Mouse (Mus musculus) liver, embryonic 12.5 days (tissue): ENCODE results near the gene Gm14139. TPM values are rescaled to one million over a fixed set of nuclear protein-coding genes. Genes with fewer than 3 reads are reported as not detected.
"Not testable (repeated sequence)": the region's sequence is repeated elsewhere in the genome, so short reads cannot be mapped to it uniquely, and the experiment has no call there.

ENCODE experiments used
- ATAC-seq: fragments of 200-750 bp; cut with Nextera tagmentation; 2 replicates; pipeline ENCODE4 v1.8.0; 2017; ENCODE audit warnings: moderate number of reproducible peaks, mild to moderate bottlenecking, moderate library complexity
- H3K27ac ChIP-seq: fragments of 300-500 bp; sonication (generic); 2 replicates; pipeline ENCODE4 v1.5.1; 2016; ENCODE audit warnings: mild to moderate bottlenecking
- H3K27me3 ChIP-seq: fragments of 300-500 bp; sonication (generic); replicated peaks from 2 replicates; pipeline ENCODE4 v1.6.1; 2016; ENCODE audit warnings: mild to moderate bottlenecking, moderate library complexity
- H3K36me3 ChIP-seq: fragments of 300-500 bp; sonication (generic); 2 replicates; pipeline ENCODE4 v1.6.1; 2016; ENCODE audit warnings: mild to moderate bottlenecking, moderate library complexity
- H3K4me1 ChIP-seq: fragments of 300-500 bp; sonication (generic); 2 replicates; pipeline ENCODE4 v1.6.1; 2016
- H3K4me2 ChIP-seq: fragments of 300-500 bp; sonication (generic); 2 replicates; pipeline ENCODE4 v1.6.1; 2016; ENCODE audit warnings: mild to moderate bottlenecking, moderate library complexity
- H3K4me3 ChIP-seq: fragments of 300-500 bp; sonication (generic); 2 replicates; pipeline ENCODE4 v1.5.1; 2016; ENCODE audit warnings: mild to moderate bottlenecking, moderate library complexity
- H3K9ac ChIP-seq: fragments of 300-500 bp; sonication (generic); 2 replicates; pipeline ENCODE4 v1.6.1; 2016; ENCODE audit warnings: mild to moderate bottlenecking, moderate library complexity
- H3K9me3 ChIP-seq: fragments of 300-500 bp; sonication (generic); replicated peaks from 2 replicates; pipeline ENCODE4 v1.6.1; 2016; ENCODE audit warnings: mild to moderate bottlenecking, moderate library complexity
- WGBS: fragments of 180-500 bp; shearing (Covaris S2); methylation state at CpG from one replicate; pipeline ENCODE4 v1.1.7; 2016; ENCODE audit not compliant: insufficient replicate concordance; 5-methylcytosine and 5-hydroxymethylcytosine counted together
- polyA plus RNA-seq: library from polyadenylated mRNA; unstranded; fragments of >200 nt; fragmentation: Nextera tagmentation; extraction: Ambion mirVana; gene quantifications from 2 replicates; pipeline ENCODE4 v1.2.1, GENCODE M21; 2016

The Gm14139 gene
- polyA plus RNA-seq = 0.10 and 0.12 TPM in 2 replicates

DNA sequence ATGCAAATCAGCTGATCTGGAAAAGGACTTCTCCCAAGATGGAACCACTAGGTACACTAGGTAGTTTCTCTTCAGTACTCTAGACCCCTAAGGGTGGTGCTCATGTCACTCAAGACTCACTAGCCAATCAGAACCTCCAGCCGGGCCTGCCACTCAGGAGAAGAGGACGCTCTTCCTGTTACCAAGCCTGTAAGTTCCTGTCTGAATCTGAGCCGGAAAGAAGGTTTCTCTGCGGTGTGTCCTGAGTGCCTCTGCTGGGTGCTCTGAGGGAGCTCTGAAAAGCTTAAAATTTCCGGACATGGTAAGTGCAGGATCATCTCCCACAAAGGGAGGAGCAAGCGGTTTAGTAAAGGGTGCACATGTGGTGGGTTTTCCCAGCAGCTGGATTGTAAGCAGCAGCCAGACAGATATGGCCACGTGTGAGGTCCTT, at the start of gene Gm14139:
Gene Gm14139 (plus strand): TSS at position 186 of the 430 bp plus-strand sequence.
- not testable (repeated sequence) for H3K36me3 ChIP-seq, H3K9me3 ChIP-seq, H3K27ac ChIP-seq, H3K27me3 ChIP-seq, H3K4me1 ChIP-seq, ATAC-seq, H3K4me2 ChIP-seq, H3K4me3 ChIP-seq, H3K9ac ChIP-seq
- WGBS = 54% methylated on average over 7 of the region's 7 CpGs

DNA sequence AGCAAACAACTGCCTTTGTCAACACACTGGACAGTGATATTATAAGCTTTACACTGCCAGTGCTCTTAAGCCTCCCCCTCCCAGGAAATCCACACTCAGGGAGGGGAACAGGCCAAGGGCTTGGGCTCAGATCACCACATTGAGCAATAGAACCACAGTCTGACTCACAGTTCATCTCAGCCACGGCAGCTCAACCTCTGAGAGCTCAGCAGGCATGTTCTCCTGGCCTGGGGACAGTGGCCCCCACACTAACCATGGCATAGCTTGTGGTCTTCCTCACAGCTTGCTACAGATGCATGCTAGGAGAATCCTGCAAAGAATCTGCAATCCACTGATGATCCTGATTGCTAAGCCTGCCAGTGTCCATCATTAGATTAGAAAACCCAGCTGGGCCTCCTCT, 49.6 kb upstream of the Gm14139 start:
- H3K27me3 ChIP-seq, H3K9ac ChIP-seq, H3K9me3 ChIP-seq, H3K27ac ChIP-seq, ATAC-seq, H3K4me2 ChIP-seq, H3K4me3 ChIP-seq: not testable (repeated sequence)
- H3K36me3 ChIP-seq = peaks cover 43% of the 10 kb centered on the region
- WGBS = 36% methylated on average over 1 of the region's 1 CpGs
- H3K4me1 ChIP-seq = peaks cover 12% of the 10 kb centered on the region

DNA sequence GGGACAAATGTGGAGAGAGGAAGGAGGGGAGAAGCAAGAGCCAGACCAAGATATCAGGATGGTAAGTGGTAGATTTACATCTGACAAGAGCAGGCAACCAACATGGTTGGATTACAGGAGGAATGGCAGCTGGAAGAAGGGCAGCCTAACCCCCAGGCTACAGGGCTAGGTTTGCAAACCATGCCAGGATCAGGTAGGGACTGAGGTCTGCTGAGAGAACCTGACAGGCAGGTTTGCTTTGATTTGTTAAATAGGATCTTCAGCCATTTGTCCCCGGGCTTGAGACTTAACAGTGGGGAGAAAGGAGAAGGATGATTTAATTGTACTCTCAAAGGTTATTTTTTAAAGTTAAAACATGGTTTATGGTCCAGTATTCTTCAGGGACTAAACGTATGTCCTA, 48.8 kb upstream of the Gm14139 start:
- H3K4me1 ChIP-seq = peaks cover 12% of the 10 kb centered on the region
- peaks cover 39% of the 10 kb centered on the region for H3K36me3 ChIP-seq
- H3K9ac ChIP-seq = no peak overlapping the region
- no peaks in the 10 kb centered on the region for H3K27me3 ChIP-seq
- no peak overlapping the region for H3K27ac ChIP-seq
- 61% methylated on average over 2 of the region's 2 CpGs for WGBS
- no peak for ATAC-seq
- no peak overlapping the region for H3K4me2 ChIP-seq
- H3K4me3 ChIP-seq = no peak overlapping the region
- H3K9me3 ChIP-seq = no peaks in the 10 kb centered on the region

DNA sequence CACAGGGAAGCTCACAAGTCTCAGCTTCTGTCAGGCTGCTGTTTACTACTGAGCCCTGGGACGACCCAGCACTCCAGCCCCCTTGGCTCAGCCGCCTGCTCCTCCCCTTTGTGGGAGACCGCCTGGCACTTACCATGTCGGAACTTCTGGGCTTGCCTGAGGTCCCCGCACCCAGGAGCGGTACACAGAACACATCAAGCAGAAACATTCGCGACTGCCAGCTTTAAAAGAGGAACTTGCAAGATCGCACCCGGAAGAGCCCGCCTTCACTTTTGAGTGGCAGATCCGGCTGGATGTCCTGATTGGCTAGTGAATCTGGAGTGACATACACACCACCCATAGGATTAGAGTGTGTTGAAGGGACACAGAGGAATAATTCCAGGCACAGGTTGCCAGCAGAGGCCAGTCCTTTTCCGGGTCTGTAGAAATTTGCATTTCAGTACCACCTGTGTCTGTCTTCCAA, 45.1 kb upstream of the Gm14139 start, which contains the start of gene Zfp120:
Gene Zfp120 (minus strand): TSS at position 274 of the 463 bp plus-strand sequence.
- Histone ChIP-seq H3K4me1 (peaks cover 12% of the 10 kb centered on the region), H3K9me3 (no peaks in the 10 kb centered on the region), H3K9ac (peak within 1 kb of the TSS; percentile 83), H3K4me3 (peak within 1 kb of the TSS; percentile 74), H3K27me3 (no peaks in the 10 kb centered on the region), H3K36me3 (peaks cover 15% of the 10 kb centered on the region; the same call in 1 of the 2 replicates), H3K4me2 (peak within 1 kb of the TSS; percentile 71), H3K27ac (peak within 1 kb of the TSS; percentile 73)
- ATAC-seq = peak; percentile 99
- under 1% methylated on average over 13 of the region's 13 CpGs for WGBS

DNA sequence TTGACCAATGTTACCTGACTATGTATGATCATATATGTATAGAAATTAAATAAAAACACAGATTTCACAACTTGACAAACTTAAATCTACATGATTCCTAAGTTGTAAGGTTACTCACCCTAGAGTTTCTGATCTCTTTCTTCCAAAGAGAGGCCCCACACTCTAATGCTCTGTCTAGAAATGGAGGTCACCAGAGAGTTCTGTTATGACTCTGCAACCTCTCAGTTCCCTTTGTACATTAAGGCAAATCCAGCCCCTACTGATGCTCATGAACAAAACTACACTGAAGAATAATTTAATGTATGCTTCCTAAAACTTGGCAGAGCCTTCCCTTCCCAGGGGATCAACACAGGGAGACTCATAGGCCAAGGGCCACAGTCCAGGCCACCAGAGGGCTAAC, 14.9 kb upstream of the Gm14139 start:
- H3K9me3 ChIP-seq = no peaks in the 10 kb centered on the region
- no peak for ATAC-seq

DNA sequence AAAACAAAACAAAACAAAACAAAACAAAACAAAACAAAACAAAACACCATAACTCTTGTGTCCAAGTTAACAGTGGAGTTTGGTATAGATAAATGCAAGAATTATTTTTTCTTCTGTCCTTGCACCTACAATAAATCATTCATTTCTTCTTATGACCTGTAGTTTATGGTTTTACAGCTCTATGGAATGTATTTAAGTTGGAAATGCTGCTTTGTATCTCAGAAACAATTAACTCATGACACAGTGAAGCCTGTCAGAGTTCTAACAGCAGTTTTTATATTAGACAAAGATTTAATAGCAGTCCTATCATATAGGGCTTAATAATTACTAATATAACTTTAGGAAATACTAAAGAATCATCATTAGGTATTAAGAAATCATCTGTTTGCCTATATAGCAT, 7.7 kb upstream of the Gm14139 start:
- no peaks in the 10 kb centered on the region for H3K4me1 ChIP-seq
- no peak overlapping the region for H3K4me3 ChIP-seq
- H3K27ac ChIP-seq = no peak overlapping the region
- ATAC-seq = no peak
- H3K36me3 ChIP-seq = no peaks in the 10 kb centered on the region
- no peaks in the 10 kb centered on the region for H3K9me3 ChIP-seq
- no peak overlapping the region for H3K9ac ChIP-seq
- H3K27me3 ChIP-seq = no peaks in the 10 kb centered on the region
- no peak overlapping the region for H3K4me2 ChIP-seq

More for the DNA sequence above, 14.9 kb upstream of the Gm14139 start:
- Histone ChIP-seq H3K4me1 (no peaks in the 10 kb centered on the region), H3K36me3 (no peaks in the 10 kb centered on the region), H3K27me3 (no peaks in the 10 kb centered on the region), H3K4me3 (no peak overlapping the region), H3K27ac (no peak overlapping the region), H3K9ac (no peak overlapping the region), H3K4me2 (no peak overlapping the region)

DNA sequence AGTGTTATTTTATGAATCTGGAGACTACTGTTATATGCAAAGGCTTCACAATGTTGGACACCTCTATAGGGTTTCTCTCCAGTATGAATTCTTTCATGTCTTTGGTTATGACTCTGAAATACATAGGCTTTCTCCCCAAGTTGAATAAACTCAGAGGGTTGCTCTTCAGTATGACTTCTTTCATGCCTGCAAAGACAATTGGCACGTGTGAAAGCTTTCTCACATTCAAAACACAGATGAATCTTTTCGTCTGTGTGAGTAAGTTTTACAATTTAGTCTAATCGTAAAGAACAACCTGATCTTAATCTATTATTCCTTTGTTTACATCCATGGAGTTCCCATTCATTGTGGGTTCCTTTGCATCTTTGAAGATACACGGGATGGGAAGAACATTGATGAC, 2.0 kb upstream of the Gm14139 start, which contains the start of gene Gm10770:
Gene Gm10770 (minus strand): TSS at position 101 of the 400 bp plus-strand sequence.
- H3K27ac ChIP-seq, H3K4me1 ChIP-seq, ATAC-seq, H3K4me2 ChIP-seq, H3K36me3 ChIP-seq, H3K4me3 ChIP-seq, H3K9ac ChIP-seq, H3K27me3 ChIP-seq, H3K9me3 ChIP-seq: not testable (repeated sequence)
- WGBS = 63% methylated on average over 4 of the region's 4 CpGs

DNA sequence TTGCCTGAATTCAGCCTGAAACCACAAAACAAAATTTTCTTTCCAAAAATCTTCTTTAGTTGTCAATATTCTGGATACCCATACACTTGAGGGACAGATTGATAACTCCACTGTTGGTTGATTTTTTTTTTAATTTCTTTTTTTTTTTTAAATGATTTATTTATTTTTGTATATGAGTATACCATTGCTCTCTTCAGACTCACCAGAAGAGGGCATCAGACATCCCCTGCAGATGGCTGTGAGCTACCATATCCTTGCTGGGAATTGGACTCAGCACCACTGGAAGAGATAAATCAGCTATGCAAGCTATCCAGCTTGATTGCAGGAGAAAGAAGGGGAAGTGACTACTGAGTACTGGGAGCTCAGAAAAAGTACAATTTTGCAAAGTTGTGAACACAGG, 509 bp upstream of the Gm14139 start:
- ATAC-seq, H3K4me1 ChIP-seq, H3K9ac ChIP-seq, H3K9me3 ChIP-seq, H3K4me3 ChIP-seq, H3K27me3 ChIP-seq, H3K36me3 ChIP-seq, H3K4me2 ChIP-seq, H3K27ac ChIP-seq: not testable (repeated sequence)

DNA sequence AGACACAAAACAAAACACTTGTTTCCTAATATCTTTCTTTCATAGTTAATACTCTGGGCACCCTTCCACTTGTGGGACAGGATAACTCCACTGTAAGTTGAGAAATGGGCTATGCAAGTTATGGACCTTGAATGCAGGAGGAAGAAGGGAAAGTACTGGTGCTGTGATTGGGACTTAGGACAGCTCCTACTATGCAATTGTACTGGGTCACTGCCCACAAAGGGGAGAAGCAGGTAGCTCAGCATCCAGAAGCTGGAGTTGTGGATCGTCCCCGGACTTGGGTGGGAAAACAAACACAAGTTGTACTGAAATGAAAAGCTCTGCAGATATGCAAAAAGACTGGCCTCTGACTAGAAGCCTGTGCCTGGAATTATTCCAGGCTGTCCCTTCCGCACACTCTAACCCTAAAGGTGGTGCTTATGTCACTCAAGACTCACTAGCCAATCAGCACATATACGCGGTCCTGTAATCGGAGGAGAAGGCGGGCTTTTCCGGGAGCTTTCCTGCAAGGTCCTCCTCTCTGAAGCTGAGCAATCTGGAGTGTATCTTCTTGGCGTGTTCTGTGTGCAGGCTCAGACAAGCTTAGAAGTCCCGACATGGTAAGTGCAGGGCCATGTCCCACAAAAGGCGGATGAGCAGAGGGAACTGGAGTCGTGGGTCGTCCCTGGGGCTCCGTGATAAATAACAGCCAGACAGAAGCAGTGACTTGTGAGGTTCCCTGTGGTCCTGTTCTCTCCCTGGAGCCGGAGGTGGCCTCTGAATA, 36.2 kb downstream of the Gm14139 start, which contains the start of gene Zfp937:
Gene Zfp937 (plus strand): TSS at position 474 of the 763 bp plus-strand sequence.
- H3K27ac ChIP-seq, H3K4me1 ChIP-seq, H3K27me3 ChIP-seq, H3K36me3 ChIP-seq, H3K9ac ChIP-seq, H3K9me3 ChIP-seq: not testable (repeated sequence)
- Histone ChIP-seq H3K4me3 (peak within 1 kb of the TSS; percentile 45), H3K4me2 (peak within 1 kb of the TSS; percentile 53)
- peak; percentile 98 for ATAC-seq
- 4% methylated on average over 15 of the region's 15 CpGs for WGBS

DNA sequence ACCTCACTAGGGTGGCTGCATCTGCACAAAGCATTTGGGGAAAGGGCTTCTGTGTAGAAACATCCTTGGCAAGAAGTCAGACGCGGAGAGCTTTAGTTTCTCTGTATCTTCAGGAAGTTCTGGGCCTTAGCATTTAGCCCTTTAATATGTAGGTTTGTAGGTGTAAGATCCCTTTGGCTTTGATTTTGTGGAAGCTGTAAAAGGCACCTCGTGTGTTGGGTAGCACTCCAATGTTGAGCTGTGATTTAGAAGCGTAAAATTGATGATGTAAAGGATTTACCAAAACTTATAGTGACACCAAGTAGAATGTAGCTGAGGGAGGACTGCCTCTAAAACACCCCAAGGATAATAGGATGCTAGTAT, 36.8 kb downstream of the Gm14139 start:
- peak overlapping the region; percentile 45 for H3K4me3 ChIP-seq
- not testable (repeated sequence) for H3K4me1 ChIP-seq, H3K9ac ChIP-seq, ATAC-seq, H3K9me3 ChIP-seq, H3K36me3 ChIP-seq, H3K27me3 ChIP-seq, H3K27ac ChIP-seq
- 18% methylated on average over 4 of the region's 4 CpGs for WGBS
- H3K4me2 ChIP-seq = peak overlapping the region; percentile 53

DNA sequence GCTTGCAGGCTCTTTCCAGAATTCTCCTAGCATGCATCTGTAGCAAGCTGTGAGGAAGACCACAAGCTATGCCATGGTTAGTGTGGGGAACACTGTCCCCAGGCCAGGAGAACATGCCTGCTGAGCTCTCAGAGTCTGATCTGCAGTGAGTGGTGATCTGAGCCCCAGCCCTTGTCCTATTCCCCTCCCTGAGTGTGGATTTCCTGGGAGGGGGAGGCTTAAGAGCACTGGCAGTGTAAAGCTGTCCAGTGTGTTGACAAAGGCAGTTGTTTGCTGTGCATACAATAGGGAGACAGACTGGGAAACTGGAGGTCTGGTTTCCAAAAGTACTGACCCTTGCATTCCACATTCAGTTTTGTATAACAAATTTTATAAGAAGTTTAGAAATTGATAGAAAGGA, 41.7 kb downstream of the Gm14139 start:
- H3K4me3 ChIP-seq, H3K27me3 ChIP-seq, H3K4me2 ChIP-seq, H3K4me1 ChIP-seq, H3K27ac ChIP-seq, H3K36me3 ChIP-seq, H3K9ac ChIP-seq, H3K9me3 ChIP-seq: not testable (repeated sequence)
- peak; percentile 65 for ATAC-seq
